Mouse (Mus musculus): ENCODE data around the gene Grm3. TPM values are rescaled to one million over a fixed set of nuclear protein-coding genes. Genes with fewer than 3 reads are reported as not detected.

The Grm3 gene
- polyA plus RNA-seq, 1 experiment from 2014 or later, result 0.49 TPM

- no peak for ATAC-seq (ENCODE audit: insufficient number of reproducible peaks, insufficient read depth, low FRiP score, low TSS enrichment)
- H3K4me3 ChIP-seq, result no peak overlapping the region
- H3K27ac ChIP-seq, result no peak overlapping the region
- H3K27me3 ChIP-seq, result no peaks in the 10 kb centered on the region
- H3K36me3 ChIP-seq, result no peaks in the 10 kb centered on the region
- H3K9ac ChIP-seq, result no peak overlapping the region
- H3K4me2 ChIP-seq (replicated peaks), result no peak overlapping the region
- H3K4me1 ChIP-seq, result no peaks in the 10 kb centered on the region
- 76% methylated on average over 3 of the region's 3 CpGs for WGBS
- no peaks in the 10 kb centered on the region for H3K9me3 ChIP-seq
Observed at GRCm38 (mm10) chr5:9621417-9622067, 103.4 kb downstream of the Grm3 start.

DNA sequence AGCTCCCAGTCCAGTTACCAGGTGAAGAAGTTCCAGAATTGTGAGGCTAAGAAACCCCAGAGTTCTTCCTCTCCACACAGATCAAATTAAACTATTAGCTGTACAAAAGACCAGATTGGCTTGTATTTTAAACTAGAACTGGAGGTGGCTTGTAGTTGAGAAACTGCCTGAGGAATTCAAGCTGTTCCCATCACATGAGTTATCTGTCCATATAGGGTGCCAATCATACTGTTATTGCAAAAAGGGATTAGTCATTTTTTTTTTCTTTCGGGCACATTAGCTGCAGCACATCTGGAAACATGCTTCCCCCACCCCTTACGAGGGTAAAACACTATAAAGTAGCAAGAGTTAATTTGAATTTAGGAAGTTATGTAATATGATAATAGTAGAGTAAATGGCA, 145.9 kb downstream of the Grm3 start:
- Histone ChIP-seq H3K4me3 (no peak overlapping the region), H3K27me3 (no peaks in the 10 kb centered on the region), H3K9me3 (no peaks in the 10 kb centered on the region), H3K36me3 (no peaks in the 10 kb centered on the region), H3K4me1 (no peaks in the 10 kb centered on the region), H3K27ac (no peak overlapping the region), H3K9ac (no peak overlapping the region), H3K4me2 (replicated peaks) (no peak overlapping the region)
- WGBS, result 54% methylated on average over 2 of the region's 2 CpGs
- no peak for ATAC-seq (ENCODE audit: insufficient number of reproducible peaks, insufficient read depth, low FRiP score, low TSS enrichment)

DNA sequence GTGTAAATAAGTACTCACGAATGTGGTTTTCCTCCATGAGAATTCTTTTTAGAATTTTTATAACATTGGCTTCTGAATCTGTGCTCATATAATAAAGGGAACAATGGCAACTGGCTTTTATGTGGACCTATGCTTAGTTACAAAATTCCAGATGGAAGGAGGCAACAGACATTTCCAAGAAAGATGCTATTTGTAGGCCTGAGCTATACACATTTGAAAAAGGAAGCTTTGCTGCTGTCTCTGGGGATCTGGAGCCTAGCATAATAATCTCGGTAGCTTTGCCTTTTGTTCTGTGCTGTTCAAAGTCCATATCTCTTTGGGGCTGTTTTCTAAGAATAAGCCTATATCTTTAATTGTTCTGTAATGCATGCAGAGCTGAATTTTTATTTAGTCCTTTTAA, 146.4 kb downstream of the Grm3 start:
- Histone ChIP-seq H3K4me3 (no peak overlapping the region), H3K27ac (no peak overlapping the region), H3K27me3 (no peaks in the 10 kb centered on the region), H3K4me1 (no peaks in the 10 kb centered on the region), H3K9me3 (no peaks in the 10 kb centered on the region), H3K36me3 (no peaks in the 10 kb centered on the region), H3K4me2 (replicated peaks) (no peak overlapping the region), H3K9ac (no peak overlapping the region)
- WGBS, result 62% methylated on average over 2 of the region's 2 CpGs
- no peak for ATAC-seq (ENCODE audit: insufficient number of reproducible peaks, insufficient read depth, low FRiP score, low TSS enrichment)

DNA sequence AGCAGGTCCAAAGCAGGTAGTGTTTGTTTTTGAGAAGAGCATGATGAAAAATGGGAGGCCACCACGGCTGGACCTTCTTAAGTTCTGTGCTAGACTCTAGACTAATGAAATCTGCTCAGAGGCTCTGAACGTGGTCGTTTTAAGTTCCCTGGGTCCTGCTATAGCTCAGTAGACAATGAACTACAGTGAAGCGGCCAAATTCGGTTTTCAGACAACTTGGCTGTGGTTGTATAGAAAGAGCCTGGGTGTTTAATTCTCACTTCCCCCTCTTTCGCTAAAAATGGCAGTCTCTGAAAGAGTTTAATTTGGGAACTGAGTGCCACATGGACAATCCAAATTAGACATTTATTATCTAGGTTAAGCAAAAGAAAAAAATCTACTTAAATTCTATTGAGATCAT, 154.0 kb downstream of the Grm3 start:
- H3K27me3 ChIP-seq, result no peaks in the 10 kb centered on the region
- no peaks in the 10 kb centered on the region for H3K36me3 ChIP-seq
- no peak for ATAC-seq (ENCODE audit: insufficient number of reproducible peaks, insufficient read depth, low FRiP score, low TSS enrichment)
- no peak overlapping the region for H3K9ac ChIP-seq
- no peaks in the 10 kb centered on the region for H3K9me3 ChIP-seq
- no peak overlapping the region for H3K4me2 ChIP-seq (replicated peaks)
- 81% methylated on average over 6 of the region's 6 CpGs for WGBS
- H3K4me3 ChIP-seq, result no peak overlapping the region
- no peaks in the 10 kb centered on the region for H3K4me1 ChIP-seq
- H3K27ac ChIP-seq, result no peak overlapping the region

DNA sequence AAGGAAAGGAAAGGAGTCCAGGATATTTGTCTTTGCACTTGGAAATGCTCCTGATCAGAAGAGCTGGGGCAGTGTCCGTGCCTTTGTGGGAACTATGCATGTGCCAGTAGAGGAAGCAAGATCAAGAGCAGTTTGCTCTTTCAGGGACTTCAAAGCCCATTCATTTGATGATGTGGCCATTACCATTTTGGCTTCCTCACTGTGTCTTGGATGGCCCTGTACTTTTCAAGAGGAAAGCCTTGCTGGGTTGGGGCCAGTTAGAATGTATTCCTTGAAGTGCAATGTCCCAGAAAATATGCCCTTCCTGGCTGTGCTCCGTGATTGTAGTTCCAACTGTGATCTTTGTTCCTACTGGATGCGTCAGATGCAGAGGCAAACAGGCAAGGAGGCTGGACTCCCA, 167.3 kb downstream of the Grm3 start:
- ATAC-seq (ENCODE audit: insufficient number of reproducible peaks, insufficient read depth, low FRiP score, low TSS enrichment), result no peak
- Histone ChIP-seq H3K9ac (no peak overlapping the region), H3K36me3 (no peaks in the 10 kb centered on the region), H3K27me3 (no peaks in the 10 kb centered on the region), H3K9me3 (no peaks in the 10 kb centered on the region), H3K4me1 (no peaks in the 10 kb centered on the region), H3K4me3 (no peak overlapping the region), H3K4me2 (replicated peaks) (no peak overlapping the region), H3K27ac (no peak overlapping the region)
- 56% methylated on average over 3 of the region's 3 CpGs for whole genome bisulfite sequencing

- Histone ChIP-seq H3K27ac (no peak overlapping the region), H3K4me2 (replicated peaks) (no peak overlapping the region), H3K4me1 (no peaks in the 10 kb centered on the region), H3K4me3 (no peak overlapping the region), H3K27me3 (no peaks in the 10 kb centered on the region), H3K9me3 (no peaks in the 10 kb centered on the region), H3K9ac (no peak overlapping the region), H3K36me3 (no peaks in the 10 kb centered on the region)
- ATAC-seq (ENCODE audit: insufficient number of reproducible peaks, insufficient read depth, low FRiP score, low TSS enrichment), result no peak
- WGBS, result 21% methylated on average over 8 of the region's 8 CpGs
Observed at GRCm38 (mm10) chr5:9540822-9541557, 184.0 kb downstream of the Grm3 start.

GRCm38 (mm10) chr5:9525507-9525906, 199.5 kb downstream of the Grm3 start:
- Histone ChIP-seq H3K4me2 (replicated peaks) (no peak overlapping the region), H3K4me3 (no peak overlapping the region), H3K36me3 (no peaks in the 10 kb centered on the region), H3K4me1 (no peaks in the 10 kb centered on the region), H3K9me3 (no peaks in the 10 kb centered on the region), H3K27ac (no peak overlapping the region), H3K27me3 (no peaks in the 10 kb centered on the region), H3K9ac (no peak overlapping the region)
- ATAC-seq (ENCODE audit: insufficient number of reproducible peaks, insufficient read depth, low FRiP score, low TSS enrichment), result no peak
- WGBS, result 82% methylated on average over 4 of the region's 4 CpGs

DNA sequence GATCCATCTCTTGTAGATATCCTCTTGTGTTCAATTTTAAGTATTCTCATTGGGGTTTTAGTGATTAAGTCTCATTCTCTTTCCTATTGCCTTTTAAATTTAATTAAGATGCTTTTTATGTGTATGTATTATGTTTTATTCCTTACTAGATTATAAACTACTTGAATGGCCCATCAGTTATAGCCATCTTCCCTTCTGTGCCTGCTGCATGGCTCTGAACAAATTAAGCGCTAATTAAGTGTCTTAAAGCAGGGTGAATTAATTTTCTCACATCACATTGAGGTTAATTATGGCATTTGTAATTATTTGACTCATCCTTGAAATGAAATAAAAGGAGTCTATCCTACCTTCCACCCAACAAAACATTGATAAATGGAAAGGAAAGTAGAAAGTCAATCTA, 213.9 kb downstream of the Grm3 start:
- no peak overlapping the region for H3K4me2 ChIP-seq (replicated peaks)
- H3K4me3 ChIP-seq, result no peak overlapping the region
- no peaks in the 10 kb centered on the region for H3K9me3 ChIP-seq
- H3K27me3 ChIP-seq, result no peaks in the 10 kb centered on the region
- H3K27ac ChIP-seq, result no peak overlapping the region
- no peak for ATAC-seq (ENCODE audit: insufficient number of reproducible peaks, insufficient read depth, low FRiP score, low TSS enrichment)
- no peaks in the 10 kb centered on the region for H3K36me3 ChIP-seq
- H3K9ac ChIP-seq, result no peak overlapping the region
- WGBS, result 86% methylated on average over 1 of the region's 1 CpGs
- H3K4me1 ChIP-seq, result no peaks in the 10 kb centered on the region

DNA sequence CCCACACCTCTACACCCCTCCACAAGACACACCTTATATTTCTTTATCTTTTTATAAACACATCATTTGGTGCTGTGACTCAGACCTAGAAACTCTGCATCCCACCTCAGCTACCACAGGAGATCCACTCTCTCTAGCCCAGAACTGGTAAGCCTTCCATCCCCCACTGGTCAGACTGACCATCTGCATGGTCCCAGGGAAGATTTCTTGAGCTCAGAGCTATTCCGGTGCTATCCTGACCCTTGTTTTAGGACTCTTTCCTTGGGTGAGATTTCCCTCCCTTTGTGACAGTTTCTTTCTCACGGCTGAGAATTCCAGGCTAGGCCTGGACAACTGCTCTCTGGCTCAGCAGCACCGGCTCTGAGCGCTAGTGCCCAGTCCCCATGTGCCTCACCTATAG, 227.7 kb downstream of the Grm3 start:
- 72% methylated on average over 4 of the region's 4 CpGs for WGBS
- Histone ChIP-seq H3K36me3 (no peaks in the 10 kb centered on the region), H3K4me3 (no peak overlapping the region)

DNA sequence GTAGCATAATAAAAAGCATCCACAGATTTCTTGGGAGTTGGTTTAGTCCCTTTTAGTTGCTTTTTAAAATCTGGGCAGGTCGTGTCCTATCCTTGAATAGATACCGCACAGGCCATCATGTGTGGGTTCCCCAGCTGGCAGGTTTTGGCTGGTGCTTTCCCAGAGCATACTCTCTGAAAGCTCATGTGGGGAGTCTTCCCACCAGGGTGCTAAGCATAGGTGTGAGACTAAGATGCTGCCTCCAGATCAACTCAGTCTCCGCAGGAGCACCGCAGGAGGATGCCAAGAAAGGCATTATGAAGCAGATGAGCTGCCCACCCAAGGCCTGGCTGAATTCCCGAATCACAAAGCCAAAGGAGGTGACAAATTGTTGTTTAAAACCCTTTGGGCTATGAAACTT, 229.5 kb downstream of the Grm3 start:
- Histone ChIP-seq H3K4me2 (replicated peaks) (no peak overlapping the region), H3K36me3 (no peaks in the 10 kb centered on the region), H3K9me3 (no peaks in the 10 kb centered on the region), H3K4me3 (no peak overlapping the region), H3K9ac (no peak overlapping the region), H3K4me1 (no peaks in the 10 kb centered on the region), H3K27me3 (no peaks in the 10 kb centered on the region), H3K27ac (no peak overlapping the region)
- WGBS, result 15% methylated on average over 5 of the region's 5 CpGs
- ATAC-seq (ENCODE audit: insufficient number of reproducible peaks, insufficient read depth, low FRiP score, low TSS enrichment), result no peak

More for the DNA sequence above, 227.7 kb downstream of the Grm3 start:
- Histone ChIP-seq H3K4me2 (replicated peaks) (no peak overlapping the region), H3K27ac (no peak overlapping the region), H3K27me3 (no peaks in the 10 kb centered on the region), H3K9ac (no peak overlapping the region), H3K4me1 (no peaks in the 10 kb centered on the region), H3K9me3 (no peaks in the 10 kb centered on the region)
- no peak for ATAC-seq (ENCODE audit: insufficient number of reproducible peaks, insufficient read depth, low FRiP score, low TSS enrichment)

DNA sequence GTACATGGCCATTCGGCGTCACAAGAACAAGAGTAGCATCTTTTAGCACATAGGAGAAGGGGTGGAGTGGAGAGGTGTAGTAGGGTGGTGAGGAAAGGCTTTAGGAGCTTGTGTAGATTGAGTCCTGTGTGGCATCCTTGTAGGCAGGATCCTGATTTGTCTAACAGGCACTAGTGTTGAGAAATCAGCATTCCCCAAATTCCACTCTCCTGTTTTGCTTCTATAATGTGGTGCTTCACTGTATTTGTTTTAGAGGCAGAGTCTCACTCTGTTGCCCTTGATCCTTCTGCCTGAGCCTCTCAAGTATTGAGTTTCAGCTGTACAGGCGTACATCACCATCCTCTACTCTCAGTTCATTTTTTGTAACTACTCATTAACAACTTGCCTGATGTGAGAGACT, 247.4 kb downstream of the Grm3 start:
- H3K9me3 ChIP-seq, result no peaks in the 10 kb centered on the region
- no peaks in the 10 kb centered on the region for H3K36me3 ChIP-seq
- no peak overlapping the region for H3K9ac ChIP-seq
- H3K4me2 ChIP-seq (replicated peaks), result no peak overlapping the region
- no peak overlapping the region for H3K27ac ChIP-seq
- no peak for ATAC-seq (ENCODE audit: insufficient number of reproducible peaks, insufficient read depth, low FRiP score, low TSS enrichment)
- H3K27me3 ChIP-seq, result no peaks in the 10 kb centered on the region
- H3K4me3 ChIP-seq, result no peak overlapping the region
- no peaks in the 10 kb centered on the region for H3K4me1 ChIP-seq
- WGBS, result 70% methylated on average over 3 of the region's 3 CpGs

- H3K4me1 ChIP-seq, result no peaks in the 10 kb centered on the region
- no peaks in the 10 kb centered on the region for H3K9me3 ChIP-seq
- no peak overlapping the region for H3K4me3 ChIP-seq
- H3K4me2 ChIP-seq (replicated peaks), result no peak overlapping the region
- WGBS, result 95% methylated on average over 2 of the region's 2 CpGs
- ATAC-seq (ENCODE audit: insufficient number of reproducible peaks, insufficient read depth, low FRiP score, low TSS enrichment), result no peak
- H3K27me3 ChIP-seq, result no peaks in the 10 kb centered on the region
- H3K36me3 ChIP-seq, result no peaks in the 10 kb centered on the region
- H3K9ac ChIP-seq, result no peak overlapping the region
- no peak overlapping the region for H3K27ac ChIP-seq
Observed at GRCm38 (mm10) chr5:9453298-9453697, 271.7 kb downstream of the Grm3 start.

Data from embryonic facial prominence, embryonic 12.5 days (tissue).